Mouse (Mus musculus): ENCODE measurements around the gene Dnah2.

DNA sequence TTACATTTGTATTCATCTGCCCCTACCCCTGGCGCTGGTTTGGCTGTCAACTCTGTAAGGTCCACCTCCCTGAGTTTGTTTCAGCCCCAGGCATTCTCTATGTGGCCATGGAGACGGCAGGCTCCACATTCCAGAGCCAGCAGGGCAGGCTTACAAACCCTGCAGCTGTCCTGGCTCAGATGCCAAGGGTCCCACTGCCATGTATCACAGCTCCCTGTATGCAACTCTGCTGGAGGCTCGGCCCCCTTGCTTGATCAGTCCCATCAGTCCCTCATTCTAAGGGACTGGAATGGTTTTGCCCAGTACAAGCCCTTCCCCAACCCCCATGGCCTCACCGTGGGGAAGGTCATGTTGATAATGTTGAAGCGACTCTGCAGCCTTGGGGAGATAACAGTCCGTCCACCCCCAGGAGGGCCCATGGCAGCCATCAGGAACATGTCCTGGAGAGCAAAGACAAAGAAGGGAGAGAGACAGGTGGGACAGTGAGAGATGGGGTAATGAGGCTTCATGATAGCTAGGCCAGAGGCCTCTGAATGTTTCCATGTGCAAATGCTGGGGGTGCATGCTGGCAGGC lies 91.8 kb downstream of the Dnah2 start:
- TF ChIP-seq EP300 (IDR thresholded peaks at IDR 0.05; ENCODE audit: low read depth) (no peak), CTCF (IDR thresholded peaks at IDR 0.05; ENCODE audit: low read depth) (no peak)

All from liver, embryonic 14.5 days (tissue).